Mouse (Mus musculus) brown adipose tissue, adult 24 weeks (tissue): ENCODE data around the gene Gm17657. TPM values are rescaled to one million over a fixed set of nuclear protein-coding genes. Genes with fewer than 3 reads are reported as not detected.

Experiments used
- H3K27ac ChIP-seq: fragments of 200-500 bp; replicated peaks from 2 replicates; pipeline ENCODE4 v1.5.1; 2012; ENCODE audit warnings: low read depth, mild to moderate bottlenecking, low read length
- H3K4me1 ChIP-seq: fragments of 200-500 bp; 2 replicates; pipeline ENCODE4 v1.6.1; 2012; ENCODE audit warnings: low read length, mixed read lengths; ENCODE audit not compliant: control insufficient read depth, insufficient read depth, insufficient read length
- H3K4me3 ChIP-seq: fragments of 200-500 bp; 2 replicates; pipeline ENCODE4 v1.5.1; 2012; ENCODE audit warnings: low read depth, mild to moderate bottlenecking, low read length, moderate library complexity; ENCODE audit not compliant: insufficient read depth
- polyA plus RNA-seq: library from polyadenylated mRNA; stranded (reverse); fragments of >200 nt; gene quantifications from 2 replicates; pipeline ENCODE4 v1.2.4, GENCODE M21; 2012; ENCODE audit not compliant: missing spikeins, insufficient read depth, insufficient read length

Gene Gm17657
- polyA plus RNA-seq, 1 experiment: not detected

- H3K4me3 ChIP-seq: peak overlapping the region; percentile 73
- peak overlapping the region; percentile 88 for H3K27ac ChIP-seq
- H3K4me1 ChIP-seq: 0 out of 2 replicates have a peak, but pooled peaks cover 3% of the 10 kb centered on the region
These were observed 59.3 kb downstream of the Gm17657 start for GRCm38 (mm10) chr17:29489971-29490712.

- peak overlapping the region; percentile 73 for H3K4me3 ChIP-seq
- peak overlapping the region; percentile 88 for H3K27ac ChIP-seq
- H3K4me1 ChIP-seq: no peaks in the 10 kb centered on the region
These were observed 60.2 kb downstream of the Gm17657 start for GRCm38 (mm10) chr17:29488978-29489970.

GRCm38 (mm10) chr17:29488257-29488977 is 61.0 kb downstream of the Gm17657 start:
- H3K4me1 ChIP-seq: no peaks in the 10 kb centered on the region
- H3K27ac ChIP-seq: peak overlapping the region; percentile 1; the same call in 1 of the 2 replicates
- H3K4me3 ChIP-seq: no peak overlapping the region

GRCm38 (mm10) chr17:29485336-29486233 is 63.9 kb downstream of the Gm17657 start:
- Histone ChIP-seq H3K4me1 (no peaks in the 10 kb centered on the region), H3K27ac (peak overlapping the region; percentile 77), H3K4me3 (no peak overlapping the region)

GRCm38 (mm10) chr17:29484431-29484830 is 65.0 kb downstream of the Gm17657 start:
- Histone ChIP-seq H3K4me3 (no peak overlapping the region), H3K4me1 (no peaks in the 10 kb centered on the region), H3K27ac (no peak overlapping the region)

GRCm38 (mm10) chr17:29483282-29483681 is 66.2 kb downstream of the Gm17657 start:
- Histone ChIP-seq H3K27ac (no peak overlapping the region), H3K4me1 (no peaks in the 10 kb centered on the region), H3K4me3 (no peak overlapping the region)

GRCm38 (mm10) chr17:29482632-29483031 is 66.8 kb downstream of the Gm17657 start:
- Histone ChIP-seq H3K4me1 (no peaks in the 10 kb centered on the region), H3K27ac (no peak overlapping the region), H3K4me3 (no peak overlapping the region)

- no peak overlapping the region for H3K4me3 ChIP-seq
- H3K27ac ChIP-seq: no peak overlapping the region
- H3K4me1 ChIP-seq: no peaks in the 10 kb centered on the region
These were observed 69.2 kb downstream of the Gm17657 start for GRCm38 (mm10) chr17:29480256-29480655.

GRCm38 (mm10) chr17:29478271-29478670 is 71.2 kb downstream of the Gm17657 start:
- H3K27ac ChIP-seq: no peak overlapping the region
- no peaks in the 10 kb centered on the region for H3K4me1 ChIP-seq
- H3K4me3 ChIP-seq: no peak overlapping the region

- Histone ChIP-seq H3K4me3 (no peak overlapping the region), H3K27ac (no peak overlapping the region), H3K4me1 (no peaks in the 10 kb centered on the region)
These were observed 72.1 kb downstream of the Gm17657 start for GRCm38 (mm10) chr17:29477357-29477756.

GRCm38 (mm10) chr17:29476461-29476860 is 73.0 kb downstream of the Gm17657 start:
- no peak overlapping the region for H3K4me3 ChIP-seq
- no peak overlapping the region for H3K27ac ChIP-seq

GRCm38 (mm10) chr17:29475142-29475541 is 74.3 kb downstream of the Gm17657 start:
- no peak overlapping the region for H3K27ac ChIP-seq
- no peaks in the 10 kb centered on the region for H3K4me1 ChIP-seq
- no peak overlapping the region for H3K4me3 ChIP-seq

More at GRCm38 (mm10) chr17:29476461-29476860, 73.0 kb downstream of the Gm17657 start:
- no peaks in the 10 kb centered on the region for H3K4me1 ChIP-seq

GRCm38 (mm10) chr17:29474036-29474435 is 75.4 kb downstream of the Gm17657 start:
- Histone ChIP-seq H3K4me3 (no peak overlapping the region), H3K4me1 (no peaks in the 10 kb centered on the region), H3K27ac (no peak overlapping the region)

GRCm38 (mm10) chr17:29473466-29473865 is 76.0 kb downstream of the Gm17657 start:
- Histone ChIP-seq H3K27ac (no peak overlapping the region), H3K4me1 (no peaks in the 10 kb centered on the region), H3K4me3 (no peak overlapping the region)
